Comparison of ENCODE assay signal across 17 mouse cellular contexts in the genomic region with DNA sequence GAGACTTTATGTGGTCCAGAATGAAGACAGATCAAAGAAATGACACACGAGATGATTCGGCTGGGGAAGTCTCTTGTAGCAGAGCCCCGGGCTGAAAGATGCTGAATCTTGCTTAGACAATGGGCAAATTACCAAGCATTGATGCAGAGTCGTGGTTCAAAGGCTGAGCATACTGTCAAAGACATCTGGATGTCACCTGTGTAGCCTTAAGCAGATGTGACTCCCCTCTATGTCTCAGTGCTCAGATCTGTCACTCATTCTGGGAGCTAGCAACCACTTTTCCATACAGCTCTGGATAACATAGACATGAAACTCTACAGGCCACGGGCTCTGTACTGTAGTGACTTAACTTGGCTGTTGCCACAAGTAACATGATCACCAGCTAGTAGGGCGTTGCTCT.
"Had no signal": no experiment of that assay in that cellular context is flagged by ENCODE, and none has a peak within 500 bp of the region (broad histone marks: within the 10 kb centered on the region; RNA-seq: fewer than 3 reads in every experiment).

No protein-coding gene starts in this region.

- H3K36me3 ChIP-seq: kidney, embryonic 15.5 days; liver, embryonic 13.5 days; neural tube, embryonic 13.5 days had no signal

- H3K4me1 ChIP-seq: liver, embryonic 13.5 days; neural tube, embryonic 13.5 days had no signal

- ATAC-seq: intestine, postnatal 0 days had no signal

- H3K9ac ChIP-seq: kidney, embryonic 15.5 days; liver, embryonic 13.5 days; neural tube, embryonic 13.5 days had no signal

- H3K9me3 ChIP-seq: kidney, embryonic 15.5 days; liver, embryonic 13.5 days; neural tube, embryonic 13.5 days had no signal

- H3K27me3 ChIP-seq: kidney, embryonic 15.5 days; liver, embryonic 13.5 days; neural tube, embryonic 13.5 days had no signal

- DNase-seq: kidney, postnatal 4 days; layer of hippocampus, adult 9-11 months; liver, embryonic 13.5 days; lung, adult 2 months; lung, postnatal 14 days; lung, postnatal 4 days; right cerebral cortex, adult 18-20 months; right cerebral cortex, postnatal 14 days; right cerebral cortex, postnatal 4 days; thymus, adult 2 months; thymus, postnatal 14 days; thymus, postnatal 4 days had no signal

- H3K4me3 ChIP-seq: kidney, embryonic 15.5 days; liver, embryonic 13.5 days; myocyte; neural tube, embryonic 13.5 days had no signal

- H3K4me2 ChIP-seq: kidney, embryonic 15.5 days; liver, embryonic 13.5 days; neural tube, embryonic 13.5 days had no signal

- H3K27ac ChIP-seq: kidney, embryonic 15.5 days; liver, embryonic 13.5 days; neural tube, embryonic 13.5 days; stomach, postnatal 0 days had no signal
